In the genomic region with DNA sequence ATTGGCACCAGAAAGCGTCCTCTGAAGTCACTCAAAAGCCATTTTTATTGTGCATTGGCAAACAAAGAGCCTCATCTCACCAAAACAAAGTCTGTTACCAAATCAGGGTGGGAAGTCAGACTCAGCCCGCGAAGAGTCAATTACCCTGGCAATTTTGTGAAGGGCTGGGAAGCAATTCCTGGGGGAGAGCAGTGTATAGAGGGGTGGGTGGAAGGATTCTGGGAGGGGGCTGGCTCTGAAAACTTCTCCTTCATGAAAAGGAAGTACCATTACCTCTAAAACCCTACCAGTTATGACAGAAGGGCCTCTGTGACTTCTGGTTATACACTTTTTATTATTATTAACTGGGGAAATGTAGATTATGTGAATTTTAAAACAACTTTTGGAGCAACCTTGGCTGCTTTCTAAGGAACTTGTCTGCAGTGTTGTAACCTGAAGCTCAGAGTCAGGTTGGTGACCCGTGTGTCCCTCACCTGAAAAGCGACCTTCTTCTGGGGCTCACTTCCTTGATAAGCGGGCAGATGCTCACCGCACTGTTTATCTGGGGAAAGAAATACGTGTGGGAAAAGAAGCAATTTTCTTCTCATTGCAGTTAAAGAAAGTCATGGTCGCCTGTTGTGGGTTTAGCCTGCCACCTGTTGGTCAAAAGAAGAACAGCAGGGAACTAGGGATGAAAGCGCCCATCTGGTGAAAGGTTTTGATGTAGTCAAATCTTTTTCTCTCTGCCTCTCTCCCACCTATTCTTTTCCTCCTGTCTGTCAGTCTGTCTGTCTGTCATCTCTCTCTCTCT, we compare ENCODE assay signal across 8 mouse cellular contexts. TPM values are rescaled to one million over a fixed set of nuclear protein-coding genes. Genes with fewer than 3 reads are reported as not detected.
DNase-seq lines count a peak whose midpoint lies in the region; ATAC-seq lines count a peak whose summit lies in the region.

No protein-coding gene starts in this region.

- H3K27ac ChIP-seq in embryonic facial prominence, embryonic 10.5 days (replicated peaks): no peak overlapping the region
- H3K27ac ChIP-seq in heart, embryonic 13.5 days (replicated peaks): no peak overlapping the region
- no peak overlapping the region for H3K27ac ChIP-seq in liver, embryonic 12.5 days
- no peak overlapping the region for H3K27ac ChIP-seq in stomach, embryonic 16.5 days (ENCODE audit: low read length)

- peak overlapping the region; percentile 60 for H3K4me2 ChIP-seq in heart, embryonic 13.5 days
- H3K4me2 ChIP-seq in liver, embryonic 12.5 days: peak overlapping the region; percentile 30
- 0 out of 2 replicates have a peak overlapping the region, but pooled peaks have one; percentile 18 for H3K4me2 ChIP-seq in stomach, embryonic 16.5 days (ENCODE audit: low read depth, low read length)

- peak overlapping the region; percentile 50 for H3K9ac ChIP-seq in heart, embryonic 13.5 days
- no peak overlapping the region for H3K9ac ChIP-seq in liver, embryonic 12.5 days
- no peak overlapping the region for H3K9ac ChIP-seq in stomach, embryonic 16.5 days (ENCODE audit: low read length)

- H3K9me3 ChIP-seq in embryonic facial prominence, embryonic 10.5 days: no peaks in the 10 kb centered on the region
- no peaks in the 10 kb centered on the region for H3K9me3 ChIP-seq in heart, embryonic 13.5 days
- no peaks in the 10 kb centered on the region for H3K9me3 ChIP-seq in liver, embryonic 12.5 days (replicated peaks)
- no peaks in the 10 kb centered on the region for H3K9me3 ChIP-seq in stomach, embryonic 16.5 days (replicated peaks; ENCODE audit: control insufficient read depth, low read length)

- ATAC-seq in heart, embryonic 13.5 days (ENCODE audit: extremely low read depth, insufficient number of reproducible peaks, low FRiP score, low TSS enrichment): no peak
- ATAC-seq in liver, embryonic 12.5 days: no peak
- ATAC-seq in stomach, embryonic 16.5 days (ENCODE audit: insufficient read depth, low FRiP score): no peak

- peak overlapping the region; percentile 38; the same call in 1 of the 2 replicates for H3K4me3 ChIP-seq in embryonic facial prominence, embryonic 10.5 days
- no peak overlapping the region for H3K4me3 ChIP-seq in heart, embryonic 13.5 days
- no peak overlapping the region for H3K4me3 ChIP-seq in liver, embryonic 12.5 days
- no peak overlapping the region for H3K4me3 ChIP-seq in stomach, embryonic 16.5 days (replicated peaks; ENCODE audit: low read length)

- no peaks in the 10 kb centered on the region for H3K36me3 ChIP-seq in embryonic facial prominence, embryonic 10.5 days (replicated peaks)
- no peaks in the 10 kb centered on the region for H3K36me3 ChIP-seq in heart, embryonic 13.5 days
- H3K36me3 ChIP-seq in liver, embryonic 12.5 days: no peaks in the 10 kb centered on the region
- no peaks in the 10 kb centered on the region for H3K36me3 ChIP-seq in stomach, embryonic 16.5 days (ENCODE audit: control insufficient read depth, insufficient read depth, low read length)

- WGBS in embryonic facial prominence, embryonic 10.5 days: 5% methylated on average over 10 of the region's 10 CpGs
- WGBS in heart, embryonic 13.5 days: 13% methylated on average over 10 of the region's 10 CpGs
- 10% methylated on average over 10 of the region's 10 CpGs for WGBS in liver, embryonic 12.5 days (ENCODE audit: insufficient replicate concordance)
- 9% methylated on average over 10 of the region's 10 CpGs for WGBS in stomach, embryonic 16.5 days

- peak; percentile 81 for DNase-seq in A20 (ENCODE audit: low read depth, low spot score)
- peak; percentile 72 to 76 for DNase-seq in adrenal gland, adult 18-20 months (ENCODE audit: low spot score in 2 of 2)
- peak; percentile 80 for DNase-seq in embryonic facial prominence, embryonic 10.5 days (ENCODE audit: low spot score)
- DNase-seq in kidney, postnatal 10 days: peak; percentile 84
- peak; percentile 80 for DNase-seq in neural tube, embryonic 10.5 days (ENCODE audit: extremely low spot score, low spot score)

- peaks cover 6% of the 10 kb centered on the region; the same call in 1 of the 2 replicates for H3K27me3 ChIP-seq in embryonic facial prominence, embryonic 10.5 days (replicated peaks; ENCODE audit: low read depth, poor library complexity, severe bottlenecking)
- H3K27me3 ChIP-seq in heart, embryonic 13.5 days (replicated peaks): no peaks in the 10 kb centered on the region
- no peaks in the 10 kb centered on the region for H3K27me3 ChIP-seq in liver, embryonic 12.5 days (replicated peaks)
- H3K27me3 ChIP-seq in stomach, embryonic 16.5 days (ENCODE audit: control insufficient read depth, insufficient read depth, low read length): no peaks in the 10 kb centered on the region

- H3K4me1 ChIP-seq in embryonic facial prominence, embryonic 10.5 days: peaks cover 23% of the 10 kb centered on the region
- H3K4me1 ChIP-seq in heart, embryonic 13.5 days: peaks cover 21% of the 10 kb centered on the region
- H3K4me1 ChIP-seq in liver, embryonic 12.5 days: peaks cover 27% of the 10 kb centered on the region
- peaks cover 5% of the 10 kb centered on the region; the same call in 1 of the 2 replicates for H3K4me1 ChIP-seq in stomach, embryonic 16.5 days (ENCODE audit: control insufficient read depth, insufficient read depth, low read length)

RNA-seq across cellular contexts. Expression of a gene that starts 58.1 kb away (rescaled TPM):
- total RNA-seq in adrenal gland, adult 18-20 months (2021): 10 to 100 TPM; 11.1 to 17.2 TPM
- polyA plus RNA-seq in embryonic facial prominence, embryonic 10.5 days (2016; fragmentation: Nextera tagmentation; extraction: Ambion mirVana): 46.6 and 47.6 TPM in 2 replicates
- 18.3 and 18.9 TPM in 2 replicates for polyA plus RNA-seq in heart, embryonic 13.5 days (2015; fragmentation: Nextera tagmentation; extraction: Ambion mirVana)
- 60.9 and 63.1 TPM in 2 replicates for polyA plus RNA-seq in liver, embryonic 12.5 days (2016; fragmentation: Nextera tagmentation; extraction: Ambion mirVana)
- 69.2 and 71.8 TPM in 2 replicates for polyA plus RNA-seq in stomach, embryonic 16.5 days (2015; fragmentation: Nextera tagmentation; extraction: Ambion mirVana)
